Mouse (Mus musculus) embryonic facial prominence, embryonic 14.5 days (tissue): Measurements from ENCODE around the gene Cobll1. TPM values are rescaled to one million over a fixed set of nuclear protein-coding genes. Genes with fewer than 3 reads are reported as not detected.

Experiments used
- ATAC-seq: fragments of 200-750 bp; cut with Nextera tagmentation; 2 replicates; pipeline ENCODE4 v1.8.0; 2017; ENCODE audit warnings: low read depth, moderate number of reproducible peaks, moderate TSS enrichment
- DNase-seq: peaks from one replicate; pipeline ENCODE4 v3.0.0-alpha.2; 2015; ENCODE audit warnings: low spot score
- H3K27ac ChIP-seq: fragments of 300-500 bp; sonication (generic); replicated peaks from 2 replicates; pipeline ENCODE4 v1.5.1; 2014; ENCODE audit warnings: low read depth, mild to moderate bottlenecking, low read length, moderate library complexity
- H3K27me3 ChIP-seq: fragments of 300-500 bp; sonication (generic); replicated peaks from 2 replicates; pipeline ENCODE4 v1.6.1; 2014; ENCODE audit warnings: low read length; ENCODE audit not compliant: control insufficient read depth, insufficient read depth
- H3K36me3 ChIP-seq: fragments of 300-500 bp; sonication (generic); 2 replicates; pipeline ENCODE4 v1.6.1; 2014; ENCODE audit warnings: low read length, mixed read lengths; ENCODE audit not compliant: control insufficient read depth, insufficient read depth
- H3K4me1 ChIP-seq: fragments of 300-500 bp; sonication (generic); 2 replicates; pipeline ENCODE4 v1.6.1; 2014; ENCODE audit warnings: antibody characterized with exemption, low read length; ENCODE audit not compliant: control insufficient read depth, insufficient read depth
- H3K4me2 ChIP-seq: fragments of 300-500 bp; sonication (generic); 2 replicates; pipeline ENCODE4 v1.6.1; 2014; ENCODE audit warnings: low read depth, mild to moderate bottlenecking, low read length, moderate library complexity, mixed read lengths
- H3K4me3 ChIP-seq: fragments of 300-500 bp; sonication (generic); 2 replicates; pipeline ENCODE4 v1.5.1; 2014; ENCODE audit warnings: low read depth, mild to moderate bottlenecking, low read length
- H3K9ac ChIP-seq: fragments of 300-500 bp; sonication (generic); 2 replicates; pipeline ENCODE4 v1.6.1; 2014; ENCODE audit warnings: low read depth, mild to moderate bottlenecking, low read length, moderate library complexity, mixed read lengths
- H3K9me3 ChIP-seq: fragments of 300-500 bp; sonication (generic); 2 replicates; pipeline ENCODE4 v1.6.1; 2016; ENCODE audit warnings: low read length; ENCODE audit not compliant: control insufficient read depth
- WGBS: fragments of 180-500 bp; shearing (Covaris S2); extraction: QIAGEN DNeasy Blood & Tissue Kit; methylation state at CpG from one replicate; pipeline ENCODE4 v1.1.7; 2014; 5-methylcytosine and 5-hydroxymethylcytosine counted together
- polyA plus RNA-seq: library from polyadenylated mRNA; unstranded; fragments of >200 nt; fragmentation: Nextera tagmentation; extraction: Ambion mirVana; gene quantifications from 2 replicates; pipeline ENCODE4 v1.2.1, GENCODE M21; 2014

The Cobll1 gene
- polyA plus RNA-seq, 1 experiment from 2014 or later = 4.1 TPM

DNA sequence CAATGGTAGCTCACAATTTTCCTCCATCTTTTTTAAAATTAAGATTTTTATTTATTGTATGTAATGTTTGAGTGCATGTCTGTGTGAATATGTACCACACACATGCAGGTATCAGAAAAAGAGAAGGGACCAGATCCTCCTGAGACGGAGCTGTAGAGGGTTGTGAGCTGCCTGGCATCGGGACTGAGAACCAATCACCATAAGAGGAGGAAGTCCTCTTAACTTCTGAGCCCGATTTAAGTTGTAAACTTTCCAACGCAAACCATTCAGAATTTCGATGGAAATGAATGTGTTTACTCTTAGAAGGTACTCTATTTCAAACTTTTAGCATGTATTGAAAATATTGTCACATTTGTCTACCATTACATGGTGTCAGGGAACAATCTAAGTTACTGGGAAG, 68.9 kb downstream of the Cobll1 start:
- H3K36me3 ChIP-seq = no peaks in the 10 kb centered on the region
- ATAC-seq = no peak
- H3K4me1 ChIP-seq = no peaks in the 10 kb centered on the region
- no peak overlapping the region for H3K4me2 ChIP-seq
- WGBS = 94% methylated on average over 5 of the region's 5 CpGs
- H3K9me3 ChIP-seq = no peaks in the 10 kb centered on the region
- no peak for DNase-seq
- no peak overlapping the region for H3K9ac ChIP-seq
- no peaks in the 10 kb centered on the region for H3K27me3 ChIP-seq
- no peak overlapping the region for H3K27ac ChIP-seq
- no peak overlapping the region for H3K4me3 ChIP-seq

DNA sequence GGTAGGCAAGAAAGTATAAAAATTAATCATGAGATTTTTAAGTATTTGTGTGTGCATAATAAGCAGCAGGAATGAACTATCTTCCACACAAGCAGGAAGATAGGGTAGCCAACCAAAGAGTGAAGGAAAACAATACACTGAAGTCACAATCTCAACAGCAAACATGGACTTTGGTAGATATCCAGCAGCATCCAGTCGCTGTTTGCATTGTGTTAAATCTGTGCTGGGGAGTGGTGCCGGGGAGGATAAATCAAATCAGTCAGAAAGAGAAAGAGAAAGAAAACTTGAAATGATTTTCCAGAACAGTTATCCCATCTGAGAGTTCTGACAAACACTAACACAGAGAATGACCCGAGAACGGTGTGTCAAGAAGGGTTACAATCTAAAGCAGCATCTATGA, 75.2 kb downstream of the Cobll1 start:
- Histone ChIP-seq H3K9ac (no peak overlapping the region), H3K4me2 (no peak overlapping the region), H3K4me1 (no peaks in the 10 kb centered on the region), H3K27ac (no peak overlapping the region), H3K9me3 (no peaks in the 10 kb centered on the region), H3K27me3 (no peaks in the 10 kb centered on the region), H3K36me3 (no peaks in the 10 kb centered on the region), H3K4me3 (no peak overlapping the region)
- DNase-seq (no peak), ATAC-seq (no peak)
- 83% methylated on average over 4 of the region's 4 CpGs for WGBS

- Histone ChIP-seq H3K4me1 (no peaks in the 10 kb centered on the region), H3K27ac (no peak overlapping the region), H3K4me3 (no peak overlapping the region), H3K36me3 (no peaks in the 10 kb centered on the region), H3K9ac (no peak overlapping the region), H3K4me2 (no peak overlapping the region), H3K9me3 (no peaks in the 10 kb centered on the region), H3K27me3 (no peaks in the 10 kb centered on the region)
- ATAC-seq = peak; percentile 63; the same call in 1 of the 2 replicates
- peak; percentile 36 for DNase-seq
- WGBS = 62% methylated on average over 5 of the region's 5 CpGs
These were observed 76.6 kb downstream of the Cobll1 start for GRCm38 (mm10) chr2:65162625-65163024.

- DNase-seq (no peak), ATAC-seq (no peak)
- H3K4me3 ChIP-seq = no peak overlapping the region
- 86% methylated on average over 2 of the region's 2 CpGs for whole genome bisulfite sequencing
- H3K4me2 ChIP-seq = no peak overlapping the region
- H3K27ac ChIP-seq = no peak overlapping the region
- H3K36me3 ChIP-seq = no peaks in the 10 kb centered on the region
- no peaks in the 10 kb centered on the region for H3K9me3 ChIP-seq
- no peaks in the 10 kb centered on the region for H3K4me1 ChIP-seq
- H3K9ac ChIP-seq = no peak overlapping the region
- H3K27me3 ChIP-seq = no peaks in the 10 kb centered on the region
These were observed 77.5 kb downstream of the Cobll1 start for GRCm38 (mm10) chr2:65161715-65162114.

GRCm38 (mm10) chr2:65157981-65158651, 81.1 kb downstream of the Cobll1 start:
- no peaks in the 10 kb centered on the region for H3K27me3 ChIP-seq
- H3K9ac ChIP-seq = no peak overlapping the region
- H3K4me2 ChIP-seq = no peak overlapping the region
- no peaks in the 10 kb centered on the region for H3K4me1 ChIP-seq
- DNase-seq (no peak), ATAC-seq (no peak)
- H3K9me3 ChIP-seq = no peaks in the 10 kb centered on the region
- no peaks in the 10 kb centered on the region for H3K36me3 ChIP-seq
- no peak overlapping the region for H3K27ac ChIP-seq
- H3K4me3 ChIP-seq = no peak overlapping the region
- 81% methylated on average over 5 of the region's 5 CpGs for WGBS

GRCm38 (mm10) chr2:65157325-65157724, 81.9 kb downstream of the Cobll1 start:
- no peak overlapping the region for H3K4me2 ChIP-seq
- no peak overlapping the region for H3K27ac ChIP-seq
- no peak for ATAC-seq
- no peaks in the 10 kb centered on the region for H3K4me1 ChIP-seq
- H3K9ac ChIP-seq = no peak overlapping the region
- no peak for DNase-seq
- no peaks in the 10 kb centered on the region for H3K36me3 ChIP-seq
- H3K27me3 ChIP-seq = no peaks in the 10 kb centered on the region
- no peaks in the 10 kb centered on the region for H3K9me3 ChIP-seq
- 77% methylated on average over 2 of the region's 2 CpGs for WGBS
- H3K4me3 ChIP-seq = no peak overlapping the region

DNA sequence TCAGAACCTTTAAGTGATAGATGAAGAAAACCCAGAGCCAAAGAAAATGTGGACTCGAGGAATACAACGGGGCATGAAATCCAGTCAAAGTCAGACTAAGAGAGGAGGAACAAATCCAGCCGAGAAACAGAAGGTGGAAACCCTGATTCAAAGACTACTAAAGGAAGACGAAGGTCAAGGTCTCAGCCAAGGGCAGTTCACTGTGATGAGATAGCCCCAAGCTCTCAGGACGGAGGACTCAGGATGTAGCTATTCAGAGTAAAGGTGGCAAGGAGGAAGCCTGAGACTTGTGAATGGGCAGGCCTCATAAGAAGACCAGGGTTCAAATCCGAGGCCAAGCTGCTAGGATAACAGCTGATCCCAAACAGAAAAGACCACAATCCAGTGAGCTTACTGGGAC, 90.3 kb downstream of the Cobll1 start:
- 89% methylated on average over 6 of the region's 6 CpGs for WGBS
- Histone ChIP-seq H3K36me3 (no peaks in the 10 kb centered on the region), H3K4me3 (no peak overlapping the region), H3K9ac (no peak overlapping the region), H3K4me1 (no peaks in the 10 kb centered on the region), H3K9me3 (no peaks in the 10 kb centered on the region), H3K4me2 (no peak overlapping the region), H3K27me3 (no peaks in the 10 kb centered on the region), H3K27ac (no peak overlapping the region)
- DNase-seq = no peak
- ATAC-seq = no peak

DNA sequence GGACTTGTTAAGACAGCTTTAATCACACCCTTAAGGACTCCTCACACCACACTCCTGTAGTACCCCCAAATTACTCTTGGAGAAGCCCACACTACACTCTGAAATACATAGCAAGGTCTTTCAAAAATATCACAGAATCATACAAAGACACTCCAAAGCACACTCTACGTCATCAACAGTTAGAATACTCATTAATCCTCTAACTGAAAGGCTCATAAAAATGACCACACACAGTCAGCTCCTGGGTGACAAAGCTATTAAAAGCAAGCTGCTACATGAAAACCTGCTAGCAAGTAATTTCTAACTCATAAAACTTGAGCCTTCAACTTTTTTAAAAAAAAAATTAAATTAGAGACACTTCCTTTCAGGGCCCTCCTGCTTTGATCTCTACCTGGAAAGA, 91.8 kb downstream of the Cobll1 start:
- H3K27me3 ChIP-seq = no peaks in the 10 kb centered on the region
- H3K4me2 ChIP-seq = no peak overlapping the region
- peaks cover 7% of the 10 kb centered on the region; the same call in 1 of the 2 replicates for H3K9me3 ChIP-seq
- no peak for ATAC-seq
- DNase-seq = no peak
- H3K4me1 ChIP-seq = no peaks in the 10 kb centered on the region
- no peaks in the 10 kb centered on the region for H3K36me3 ChIP-seq
- no peak overlapping the region for H3K27ac ChIP-seq
- no peak overlapping the region for H3K9ac ChIP-seq
- WGBS = 70% methylated on average over 1 of the region's 1 CpGs
- no peak overlapping the region for H3K4me3 ChIP-seq

GRCm38 (mm10) chr2:65145421-65146117, 93.6 kb downstream of the Cobll1 start:
- 46% methylated on average over 6 of the region's 6 CpGs for WGBS
- Histone ChIP-seq H3K4me2 (no peak overlapping the region), H3K9ac (no peak overlapping the region), H3K4me3 (no peak overlapping the region), H3K4me1 (no peaks in the 10 kb centered on the region), H3K9me3 (peaks cover 7% of the 10 kb centered on the region; the same call in 1 of the 2 replicates), H3K36me3 (no peaks in the 10 kb centered on the region), H3K27ac (no peak overlapping the region), H3K27me3 (no peaks in the 10 kb centered on the region)
- ATAC-seq (peak; percentile 75), DNase-seq (peak; percentile 68)
